Mouse (Mus musculus): ENCODE data around the gene Nsdhl. TPM values are rescaled to one million over a fixed set of nuclear protein-coding genes. Genes with fewer than 3 reads are reported as not detected.

The Nsdhl gene
- 44.7 and 45.0 TPM in 2 replicates for polyA plus RNA-seq (2014; fragmentation: Nextera tagmentation; extraction: Ambion mirVana)

- Histone ChIP-seq H3K9ac (ENCODE audit: low read length) (peak within 1 kb of the TSS; percentile 63), H3K4me3 (ENCODE audit: low read depth, low read length) (peak within 1 kb of the TSS; percentile 45), H3K36me3 (ENCODE audit: control insufficient read depth, insufficient read depth, low read length) (no peaks in the 10 kb centered on the region), H3K27ac (ENCODE audit: low read depth, low read length) (peak within 1 kb of the TSS; percentile 58; the same call in 1 of the 2 replicates), H3K4me2 (ENCODE audit: low read length) (peak within 1 kb of the TSS; percentile 60), H3K9me3 (replicated peaks; ENCODE audit: control insufficient read depth, low read length) (no peaks in the 10 kb centered on the region), H3K4me1 (ENCODE audit: control insufficient read depth, insufficient read depth, low read length) (0 out of 2 replicates have a peak, but pooled peaks cover 3% of the 10 kb centered on the region), H3K27me3 (replicated peaks; ENCODE audit: control insufficient read depth, insufficient read depth, low read length) (no peaks in the 10 kb centered on the region)
- DNase-seq (ENCODE audit: low spot score) (peak; percentile 96), ATAC-seq (peak; percentile 98)
- WGBS, result 28% methylated on average over 41 of the region's 41 CpGs
Observed at GRCm38 (mm10) chrX:72917884-72918681, at the start of gene Nsdhl, which contains the start of gene Cetn2. Gene Nsdhl (plus strand): TSS chrX:72918557. Gene Cetn2 (minus strand): TSS chrX:72918411.

GRCm38 (mm10) chrX:72895388-72896054 is 22.8 kb upstream of the Nsdhl start:
- Histone ChIP-seq H3K27ac (ENCODE audit: low read depth, low read length) (peak overlapping the region; percentile 80), H3K4me1 (ENCODE audit: control insufficient read depth, insufficient read depth, low read length) (peaks cover 3% of the 10 kb centered on the region; the same call in 1 of the 2 replicates), H3K9me3 (replicated peaks; ENCODE audit: control insufficient read depth, low read length) (no peaks in the 10 kb centered on the region), H3K9ac (ENCODE audit: low read length) (no peak overlapping the region), H3K36me3 (ENCODE audit: control insufficient read depth, insufficient read depth, low read length) (no peaks in the 10 kb centered on the region), H3K4me3 (ENCODE audit: low read depth, low read length) (no peak overlapping the region), H3K27me3 (replicated peaks; ENCODE audit: control insufficient read depth, insufficient read depth, low read length) (no peaks in the 10 kb centered on the region), H3K4me2 (ENCODE audit: low read length) (peak overlapping the region; percentile 23)
- DNase-seq (ENCODE audit: low spot score) (peak; percentile 90), ATAC-seq (peak; percentile 97)
- WGBS, result 39% methylated on average over 5 of the region's 5 CpGs

- Histone ChIP-seq H3K9me3 (replicated peaks; ENCODE audit: control insufficient read depth, low read length) (no peaks in the 10 kb centered on the region), H3K36me3 (ENCODE audit: control insufficient read depth, insufficient read depth, low read length) (no peaks in the 10 kb centered on the region), H3K4me1 (ENCODE audit: control insufficient read depth, insufficient read depth, low read length) (peaks cover 3% of the 10 kb centered on the region; the same call in 1 of the 2 replicates), H3K9ac (ENCODE audit: low read length) (no peak overlapping the region), H3K27ac (ENCODE audit: low read depth, low read length) (peak overlapping the region; percentile 72), H3K27me3 (replicated peaks; ENCODE audit: control insufficient read depth, insufficient read depth, low read length) (no peaks in the 10 kb centered on the region), H3K4me2 (ENCODE audit: low read length) (peak overlapping the region; percentile 23), H3K4me3 (ENCODE audit: low read depth, low read length) (no peak overlapping the region)
- ATAC-seq, result no peak; the same call in 1 of the 2 replicates
- DNase-seq (ENCODE audit: low spot score), result peak; percentile 3
- 42% methylated on average over 1 of the region's 1 CpGs for WGBS
Observed at GRCm38 (mm10) chrX:72896055-72896437, 22.3 kb upstream of the Nsdhl start.

- peak; percentile 27 for DNase-seq (ENCODE audit: low spot score)
- Histone ChIP-seq H3K27me3 (replicated peaks; ENCODE audit: control insufficient read depth, insufficient read depth, low read length) (no peaks in the 10 kb centered on the region), H3K9ac (ENCODE audit: low read length) (no peak overlapping the region), H3K36me3 (ENCODE audit: control insufficient read depth, insufficient read depth, low read length) (no peaks in the 10 kb centered on the region), H3K9me3 (replicated peaks; ENCODE audit: control insufficient read depth, low read length) (no peaks in the 10 kb centered on the region), H3K4me2 (ENCODE audit: low read length) (no peak overlapping the region), H3K4me3 (ENCODE audit: low read depth, low read length) (no peak overlapping the region), H3K4me1 (ENCODE audit: control insufficient read depth, insufficient read depth, low read length) (no peaks in the 10 kb centered on the region), H3K27ac (ENCODE audit: low read depth, low read length) (no peak overlapping the region)
- 37% methylated on average over 1 of the region's 1 CpGs for WGBS
- ATAC-seq, result no peak
Observed at GRCm38 (mm10) chrX:72902530-72902929, 15.8 kb upstream of the Nsdhl start.

GRCm38 (mm10) chrX:72907619-72908403 is 10.5 kb upstream of the Nsdhl start:
- no peaks in the 10 kb centered on the region for H3K27me3 ChIP-seq (replicated peaks; ENCODE audit: control insufficient read depth, insufficient read depth, low read length)
- no peak overlapping the region for H3K27ac ChIP-seq (ENCODE audit: low read depth, low read length)
- H3K9me3 ChIP-seq (replicated peaks; ENCODE audit: control insufficient read depth, low read length), result no peaks in the 10 kb centered on the region
- no peaks in the 10 kb centered on the region for H3K4me1 ChIP-seq (ENCODE audit: control insufficient read depth, insufficient read depth, low read length)
- ATAC-seq, result peak; percentile 61; the same call in 1 of the 2 replicates
- no peak overlapping the region for H3K4me3 ChIP-seq (ENCODE audit: low read depth, low read length)
- no peak for DNase-seq (ENCODE audit: low spot score)
- no peak overlapping the region for H3K9ac ChIP-seq (ENCODE audit: low read length)
- no peak overlapping the region for H3K4me2 ChIP-seq (ENCODE audit: low read length)
- 68% methylated on average over 6 of the region's 6 CpGs for WGBS
- no peaks in the 10 kb centered on the region for H3K36me3 ChIP-seq (ENCODE audit: control insufficient read depth, insufficient read depth, low read length)

- no peaks in the 10 kb centered on the region for H3K36me3 ChIP-seq (ENCODE audit: control insufficient read depth, insufficient read depth, low read length)
- ATAC-seq (peak; percentile 83), DNase-seq (ENCODE audit: low spot score) (peak; percentile 73)
- no peaks in the 10 kb centered on the region for H3K4me1 ChIP-seq (ENCODE audit: control insufficient read depth, insufficient read depth, low read length)
- H3K4me2 ChIP-seq (ENCODE audit: low read length), result no peak overlapping the region
- 35% methylated on average over 2 of the region's 2 CpGs for WGBS
- no peak overlapping the region for H3K9ac ChIP-seq (ENCODE audit: low read length)
- H3K9me3 ChIP-seq (replicated peaks; ENCODE audit: control insufficient read depth, low read length), result no peaks in the 10 kb centered on the region
- H3K27ac ChIP-seq (ENCODE audit: low read depth, low read length), result no peak overlapping the region
- no peaks in the 10 kb centered on the region for H3K27me3 ChIP-seq (replicated peaks; ENCODE audit: control insufficient read depth, insufficient read depth, low read length)
- no peak overlapping the region for H3K4me3 ChIP-seq (ENCODE audit: low read depth, low read length)
Observed at GRCm38 (mm10) chrX:72908404-72908741, 10.0 kb upstream of the Nsdhl start.

- WGBS, result 82% methylated on average over 1 of the region's 1 CpGs
- no peaks in the 10 kb centered on the region for H3K4me1 ChIP-seq (ENCODE audit: control insufficient read depth, insufficient read depth, low read length)
- no peak overlapping the region for H3K9ac ChIP-seq (ENCODE audit: low read length)
Observed at GRCm38 (mm10) chrX:72911611-72912010, 6.7 kb upstream of the Nsdhl start.

GRCm38 (mm10) chrX:72918682-72919059 is 314 bp downstream of the Nsdhl start:
- no peaks in the 10 kb centered on the region for H3K9me3 ChIP-seq (replicated peaks; ENCODE audit: control insufficient read depth, low read length)
- 21% methylated on average over 6 of the region's 6 CpGs for WGBS
- ATAC-seq, result no peak
- H3K36me3 ChIP-seq (ENCODE audit: control insufficient read depth, insufficient read depth, low read length), result no peaks in the 10 kb centered on the region
- H3K27me3 ChIP-seq (replicated peaks; ENCODE audit: control insufficient read depth, insufficient read depth, low read length), result no peaks in the 10 kb centered on the region
- peak overlapping the region; percentile 45 for H3K4me3 ChIP-seq (ENCODE audit: low read depth, low read length)
- 0 out of 2 replicates have a peak, but pooled peaks cover 3% of the 10 kb centered on the region for H3K4me1 ChIP-seq (ENCODE audit: control insufficient read depth, insufficient read depth, low read length)
- peak overlapping the region; percentile 63 for H3K9ac ChIP-seq (ENCODE audit: low read length)
- peak overlapping the region; percentile 58 for H3K4me2 ChIP-seq (ENCODE audit: low read length)
- peak; percentile 3 for DNase-seq (ENCODE audit: low spot score)
- H3K27ac ChIP-seq (ENCODE audit: low read depth, low read length), result peak overlapping the region; percentile 58; the same call in 1 of the 2 replicates

More at GRCm38 (mm10) chrX:72911611-72912010, 6.7 kb upstream of the Nsdhl start:
- ATAC-seq (no peak), DNase-seq (ENCODE audit: low spot score) (no peak)
- H3K27me3 ChIP-seq (replicated peaks; ENCODE audit: control insufficient read depth, insufficient read depth, low read length), result no peaks in the 10 kb centered on the region
- no peak overlapping the region for H3K4me2 ChIP-seq (ENCODE audit: low read length)
- H3K27ac ChIP-seq (ENCODE audit: low read depth, low read length), result no peak overlapping the region
- no peak overlapping the region for H3K4me3 ChIP-seq (ENCODE audit: low read depth, low read length)
- H3K9me3 ChIP-seq (replicated peaks; ENCODE audit: control insufficient read depth, low read length), result no peaks in the 10 kb centered on the region
- H3K36me3 ChIP-seq (ENCODE audit: control insufficient read depth, insufficient read depth, low read length), result no peaks in the 10 kb centered on the region

All from forebrain, embryonic 14.5 days (tissue).